Mouse (Mus musculus): ENCODE measurements around the gene Ces1c.

Gene Ces1c

DNA sequence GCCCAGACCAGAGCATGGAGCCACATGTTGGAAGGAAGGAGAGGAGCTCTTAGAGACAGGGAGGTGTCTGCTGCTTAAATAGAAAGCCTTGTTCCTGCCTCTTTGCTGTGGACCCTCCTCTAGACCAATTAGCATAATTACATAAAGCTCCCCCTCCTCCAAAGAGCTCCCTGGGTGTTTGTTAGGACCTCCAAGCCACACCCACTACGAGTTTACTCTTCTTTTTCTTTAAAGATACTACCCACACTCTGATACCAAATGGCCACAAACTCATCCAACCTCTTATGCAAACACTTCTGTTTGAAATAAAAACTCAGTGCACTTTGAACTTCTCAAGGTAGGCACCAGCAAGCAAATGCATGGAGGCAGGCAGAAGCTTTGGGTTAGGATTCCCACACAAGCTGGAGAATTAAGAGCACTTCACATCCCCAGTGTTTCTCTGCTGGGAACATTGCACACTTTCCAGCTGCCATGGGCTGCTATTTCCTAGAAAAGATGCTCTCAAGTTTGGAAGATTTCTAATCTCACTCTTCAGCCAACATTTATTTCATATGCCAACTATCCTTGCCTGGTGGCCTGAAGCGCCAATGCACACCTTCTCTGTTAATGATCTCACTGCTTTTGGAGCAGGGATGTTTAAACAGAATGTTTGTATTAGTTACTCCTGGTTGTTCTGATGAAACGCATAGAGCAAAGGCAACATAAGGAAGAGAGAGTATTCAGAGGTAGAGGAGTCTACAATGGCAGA, at the start of gene Ces1c:
Gene Ces1c, minus strand, starts transcription at position 51 of the 748 bp plus-strand sequence.
- DNase-seq (ENCODE audit: low spot score), result no peak

DNA sequence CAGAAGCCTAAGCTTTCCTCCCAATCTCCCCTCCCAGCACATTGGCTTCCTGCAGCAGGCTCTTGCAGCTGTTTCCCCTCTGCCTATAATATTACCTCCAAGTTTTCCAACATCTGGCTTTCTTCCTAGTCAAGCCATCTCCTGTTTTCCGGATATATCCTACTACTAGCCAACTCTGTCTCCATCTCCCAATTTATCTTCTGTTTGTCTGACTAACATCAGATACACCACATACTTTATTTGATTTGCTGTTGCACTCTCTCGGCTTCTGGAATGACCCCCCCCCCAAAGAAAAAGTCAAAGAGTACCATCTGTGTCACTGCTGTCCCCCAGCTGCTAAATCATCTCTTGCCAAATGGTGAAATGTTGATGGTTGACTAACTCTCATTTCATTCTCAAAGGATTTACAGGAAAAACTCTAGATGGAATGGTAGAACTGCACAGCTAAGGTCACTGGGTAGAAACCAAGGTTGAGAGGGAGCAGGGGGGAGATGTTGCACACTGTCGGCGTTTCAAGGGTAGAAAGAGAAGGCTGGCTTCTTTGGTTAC, 49.6 kb upstream of the Ces1c start:
- no peak for DNase-seq (ENCODE audit: low spot score)

- no peak for DNase-seq (ENCODE audit: low spot score)
These were observed 45.5 kb upstream of the Ces1c start for GRCm38 (mm10) chr8:93176593-93176992.

DNA sequence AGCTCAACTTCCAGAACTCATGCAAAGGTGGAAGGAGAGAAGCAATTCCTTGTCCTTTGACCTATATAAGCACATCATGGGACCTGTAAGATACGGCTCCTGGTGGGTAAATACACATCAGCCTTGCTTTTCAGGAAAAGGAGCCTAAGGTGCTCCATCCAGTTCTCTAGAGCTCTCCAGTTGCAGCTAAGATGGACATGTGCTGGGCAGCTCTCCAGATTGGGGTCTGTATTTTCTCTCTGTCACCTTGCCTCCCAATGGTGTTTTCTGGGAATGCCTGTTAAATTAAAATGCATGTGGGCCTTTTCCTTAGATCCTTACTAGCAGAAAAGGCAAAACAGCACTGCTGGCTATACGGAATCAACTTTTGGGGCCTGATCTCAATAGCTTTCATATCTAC, 43.5 kb upstream of the Ces1c start:
- no peak for DNase-seq (ENCODE audit: low spot score)

- no peak for DNase-seq (ENCODE audit: low spot score)
These were observed 40.9 kb upstream of the Ces1c start for GRCm38 (mm10) chr8:93171846-93172590.

DNA sequence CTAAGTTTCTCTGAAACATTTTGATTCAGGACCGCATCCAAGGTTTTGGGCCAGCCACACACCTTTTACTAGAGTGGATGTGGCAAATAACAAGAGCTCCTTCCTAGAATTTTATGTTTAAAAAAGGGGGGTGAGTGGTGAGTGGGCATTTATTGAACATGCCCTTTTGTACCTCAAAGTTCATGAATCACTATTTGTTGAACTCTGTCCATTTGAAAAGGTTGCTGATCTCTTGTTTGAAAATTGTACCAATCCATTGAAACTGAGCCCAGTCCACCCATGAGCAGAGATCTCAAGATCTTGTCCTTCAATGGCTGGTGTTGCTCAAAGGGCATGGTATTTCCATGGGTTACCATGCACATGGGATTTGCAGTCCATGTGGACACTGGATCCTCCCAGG, 32.3 kb upstream of the Ces1c start:
- no peak for DNase-seq (ENCODE audit: low spot score)

DNA sequence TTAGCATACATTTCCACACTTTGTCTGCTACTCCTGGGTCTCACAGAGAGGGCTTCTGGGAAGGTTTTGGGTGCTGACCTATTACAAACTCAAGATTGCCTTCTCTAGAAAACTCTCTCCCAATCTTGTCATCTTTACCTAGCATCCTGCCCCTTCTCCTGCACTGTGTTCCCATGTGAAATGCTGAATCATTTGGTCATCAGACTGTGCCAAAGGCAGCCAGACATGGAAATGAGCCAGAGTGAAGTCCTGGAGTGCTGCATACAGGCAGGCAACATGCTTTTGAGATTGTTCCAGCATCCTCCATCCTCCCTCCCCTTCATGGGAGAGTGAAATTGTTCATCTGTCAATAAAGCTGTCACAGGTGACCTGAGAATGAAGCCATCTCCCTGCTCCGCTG, 20.3 kb upstream of the Ces1c start:
- DNase-seq (ENCODE audit: low spot score), result no peak

DNA sequence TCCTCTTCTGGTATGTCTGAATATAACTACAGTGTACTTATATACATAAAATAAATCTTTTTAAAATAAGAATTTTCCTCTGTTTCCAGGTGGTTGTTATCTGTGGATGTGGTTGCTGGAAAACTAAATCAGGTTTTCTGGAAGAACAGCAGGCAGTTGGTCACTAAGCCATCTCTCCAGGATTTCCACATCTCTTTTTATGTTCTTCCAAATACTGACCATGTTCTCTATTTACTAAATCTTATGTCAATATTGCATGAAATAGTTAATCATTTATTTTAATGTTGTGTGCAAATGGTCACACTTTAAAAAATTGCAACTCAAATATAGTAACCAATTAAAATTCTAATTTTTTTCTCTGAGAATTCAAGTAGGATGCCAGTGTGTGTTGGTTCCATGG, 16.2 kb upstream of the Ces1c start:
- no peak for DNase-seq (ENCODE audit: low spot score)

DNA sequence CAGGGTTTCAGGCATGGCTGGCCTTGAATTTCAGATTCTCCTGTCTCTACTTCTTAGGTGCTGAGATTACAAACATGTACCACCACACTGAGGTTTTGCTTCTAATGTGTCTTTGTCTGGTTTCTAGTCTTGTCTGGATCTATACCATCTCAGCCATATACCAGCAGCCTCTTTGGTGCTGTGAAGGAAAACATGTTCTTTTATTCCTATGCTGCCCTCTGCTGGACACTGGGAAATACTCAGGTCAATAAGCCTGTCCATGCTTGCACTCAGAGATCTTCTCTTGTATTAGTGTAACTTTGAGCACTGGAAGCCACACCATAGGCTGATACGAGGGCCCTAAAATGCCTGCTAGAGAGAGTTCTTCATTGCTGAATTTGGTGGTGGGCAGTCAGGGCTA, 9.6 kb upstream of the Ces1c start:
- DNase-seq (ENCODE audit: low spot score), result peak; percentile 86

DNA sequence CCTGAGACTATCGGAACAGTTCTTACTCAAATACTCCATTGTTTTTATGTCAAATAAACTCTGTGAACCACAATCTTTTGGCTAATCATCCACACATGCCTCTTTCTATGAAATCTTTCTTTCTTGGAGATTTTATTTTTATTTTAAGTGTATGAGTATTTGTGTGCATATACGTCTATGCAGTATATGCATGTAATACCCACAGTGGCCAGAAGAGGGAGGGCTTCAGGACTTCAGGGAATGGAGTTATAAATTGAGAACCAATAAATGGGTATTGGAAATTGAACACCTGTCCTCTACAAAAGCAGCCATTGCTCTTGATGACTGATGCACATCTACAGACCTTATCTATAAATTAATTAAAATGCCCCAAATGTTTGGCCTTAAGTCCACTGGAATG, 1.1 kb upstream of the Ces1c start:
- DNase-seq (ENCODE audit: low spot score), result no peak

DNA sequence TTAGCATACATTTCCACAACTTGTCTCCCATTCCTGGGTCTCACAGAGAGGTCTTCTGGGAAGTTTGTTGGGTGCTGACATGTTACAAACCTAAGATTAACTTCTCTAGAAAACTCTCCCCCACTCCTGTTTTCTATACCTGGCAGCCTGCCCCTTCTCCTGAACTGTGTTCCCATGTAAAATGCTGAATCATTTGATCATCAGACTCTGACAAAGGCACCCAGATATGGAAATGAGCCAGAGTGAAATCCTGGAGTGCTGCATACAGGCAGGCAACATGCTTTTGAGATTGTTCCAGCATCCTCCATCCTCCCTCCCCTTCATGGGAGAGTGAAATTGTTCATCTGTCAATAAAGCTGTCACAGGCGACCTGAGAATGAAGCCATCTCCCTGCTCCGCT, 4.6 kb downstream of the Ces1c start:
- no peak for DNase-seq (ENCODE audit: low spot score)

DNA sequence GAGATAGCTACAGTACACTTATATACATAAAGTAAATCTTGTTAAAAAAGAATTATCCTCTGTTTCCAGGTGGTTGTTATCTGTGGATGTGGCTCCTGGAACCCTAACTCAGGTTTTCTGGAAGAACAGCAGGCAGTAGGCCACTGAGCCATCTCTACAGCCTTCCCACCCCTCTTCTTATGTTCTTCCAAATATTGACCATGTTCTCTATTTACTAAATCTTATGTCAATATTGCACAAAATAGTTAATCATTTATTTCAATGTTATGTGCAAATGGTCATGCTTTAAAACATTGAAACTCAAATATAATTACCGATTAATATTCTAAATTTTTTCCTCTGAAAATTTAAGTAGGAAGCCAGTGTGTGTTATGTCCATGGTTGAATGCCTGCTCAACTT, 9.1 kb downstream of the Ces1c start:
- DNase-seq (ENCODE audit: low spot score), result no peak

DNA sequence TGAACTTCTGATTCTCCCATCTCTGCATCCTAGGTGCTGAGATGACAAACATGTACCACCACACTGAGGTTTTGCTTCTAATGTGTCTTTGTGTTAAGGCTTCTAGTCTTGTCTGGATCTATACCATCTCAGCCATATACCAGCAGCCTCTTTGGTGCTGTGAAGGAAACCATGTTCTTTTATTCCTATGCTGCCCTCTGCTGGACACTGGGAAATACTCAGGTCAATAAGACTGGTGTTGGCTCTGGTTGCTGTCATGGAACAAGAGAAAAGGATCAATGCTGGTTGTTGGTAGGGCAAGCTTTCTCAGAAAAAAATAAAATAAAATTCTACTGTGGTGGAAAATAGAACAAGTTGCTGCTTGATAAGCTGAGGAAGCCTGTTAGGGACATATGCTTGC, 35.7 kb downstream of the Ces1c start:
- peak; percentile 38 for DNase-seq (ENCODE audit: low spot score)

GRCm38 (mm10) chr8:93091324-93091723, 39.8 kb downstream of the Ces1c start:
- peak; percentile 27 for DNase-seq (ENCODE audit: low spot score)

DNA sequence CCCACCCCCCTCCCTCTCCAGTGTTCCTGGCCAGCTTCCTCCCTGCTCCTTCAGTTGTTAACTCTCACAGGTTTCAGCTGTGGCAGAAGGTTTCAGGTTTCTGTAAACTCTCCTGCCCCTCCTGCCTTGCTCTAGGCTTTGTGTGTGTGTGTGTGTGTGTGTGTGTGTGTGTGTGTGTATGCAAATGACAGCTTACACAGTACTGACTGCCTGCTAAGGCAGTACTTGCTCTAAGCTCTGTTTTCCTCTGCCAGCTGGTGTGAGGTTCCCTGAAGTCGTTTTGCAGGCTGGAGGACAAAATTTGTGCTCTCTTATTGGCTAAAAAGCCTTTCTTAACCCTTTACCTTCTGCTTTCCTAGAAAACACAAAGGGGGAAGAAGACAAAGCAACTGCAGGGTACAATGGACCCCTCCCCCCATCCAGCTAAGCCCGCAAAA, 42.4 kb downstream of the Ces1c start:
- DNase-seq (ENCODE audit: low spot score), result no peak

DNA sequence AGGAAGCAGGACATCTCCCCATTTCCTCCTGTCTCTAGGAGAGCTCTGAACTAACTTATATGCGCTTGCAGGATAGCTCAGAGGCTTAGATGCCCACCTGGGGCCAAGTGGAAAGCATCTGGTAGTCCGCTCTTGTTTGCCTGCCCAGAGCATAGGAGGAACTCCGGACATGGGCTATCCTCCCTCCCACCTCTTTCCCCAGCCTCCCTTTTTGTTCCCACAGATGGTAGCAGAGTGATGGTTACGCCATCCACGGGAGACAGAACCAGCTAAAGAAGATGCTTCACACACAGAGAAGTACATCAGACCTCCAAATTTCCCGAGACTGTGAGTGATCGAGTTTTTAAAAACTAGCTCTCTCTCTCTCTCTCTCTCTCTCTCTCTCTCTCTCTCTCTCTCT, 42.9 kb downstream of the Ces1c start:
- no peak for DNase-seq (ENCODE audit: low spot score)

- DNase-seq (ENCODE audit: low spot score), result no peak
These were observed 51.2 kb downstream of the Ces1c start, which contains the start of gene Ces1b for GRCm38 (mm10) chr8:93079887-93080286. Gene Ces1b (minus strand): TSS chr8:93080017.

- no peak for DNase-seq (ENCODE audit: low spot score)
These were observed 55.8 kb downstream of the Ces1c start for GRCm38 (mm10) chr8:93075251-93075650.

DNA sequence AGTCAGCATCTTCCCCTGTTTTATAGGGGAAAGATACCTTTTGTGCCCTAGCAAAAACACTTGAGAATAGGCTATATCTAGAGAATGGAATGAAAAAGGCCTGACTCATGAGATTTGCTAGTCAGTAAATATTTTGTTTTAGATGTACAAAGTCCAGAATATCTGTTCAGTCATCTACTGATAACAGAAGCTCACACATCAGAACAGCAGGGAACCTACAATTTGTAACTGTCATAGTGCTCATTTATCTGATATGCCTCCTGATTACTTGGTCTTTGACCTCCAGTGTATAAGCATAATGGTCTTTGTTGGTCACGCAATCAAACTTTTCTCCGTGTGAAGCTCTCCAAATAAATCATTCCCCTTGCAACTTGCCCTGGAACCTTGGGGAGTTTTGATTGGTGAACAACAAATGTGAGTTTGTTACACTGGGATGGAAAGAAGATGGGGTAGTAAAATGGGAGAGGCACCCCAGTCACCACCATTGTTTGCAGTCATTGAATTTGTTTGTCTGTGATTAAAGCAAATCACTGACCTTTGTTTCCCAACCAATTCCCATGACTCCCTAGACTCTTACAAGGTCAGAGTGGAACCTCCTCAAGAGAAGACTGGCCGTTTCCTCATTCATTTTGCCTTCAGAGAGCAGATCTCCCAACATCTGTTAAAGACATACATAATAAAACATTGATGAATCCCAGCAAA, 67.5 kb downstream of the Ces1c start:
- no peak for DNase-seq (ENCODE audit: low spot score)

GRCm38 (mm10) chr8:93059185-93059584, 71.9 kb downstream of the Ces1c start:
- DNase-seq (ENCODE audit: low spot score), result peak; percentile 79

GRCm38 (mm10) chr8:93055238-93055637, 75.8 kb downstream of the Ces1c start:
- DNase-seq (ENCODE audit: low spot score), result no peak

All from retina, embryonic 14.5 days (tissue).